Mouse (Mus musculus): ENCODE results near the gene Mcur1. TPM values are rescaled to one million over a fixed set of nuclear protein-coding genes. Genes with fewer than 3 reads are reported as not detected.

Gene Mcur1
- polyA plus RNA-seq, 1 experiment = 15.7 TPM

Other genes with a start within 250 kb of the Mcur1 start
- gene Sirt5, start 194.7 kb downstream of the Mcur1 start, polyA plus RNA-seq (2012; rRNA removed) = 18.1 and 19.6 TPM in 2 replicates
- gene Nol7, start 161.8 kb downstream of the Mcur1 start, polyA plus RNA-seq (2012; rRNA removed) = 122 and 125 TPM in 2 replicates
- 32.7 and 36.6 TPM in 2 replicates for gene Ranbp9, start 78.9 kb downstream of the Mcur1 start, polyA plus RNA-seq (2012; rRNA removed)
- gene Rnf182, start 55.5 kb upstream of the Mcur1 start, polyA plus RNA-seq (2012; rRNA removed) = 0.60 and 0.83 TPM in 2 replicates
- gene Cd83, start 224.6 kb upstream of the Mcur1 start, polyA plus RNA-seq (2012; rRNA removed) = 3.5 and 5.4 TPM in 2 replicates

Data from urinary bladder, adult 2 months (tissue).